Mouse (Mus musculus) stomach, embryonic 16.5 days (tissue): ENCODE data around the gene Klf13. TPM values are rescaled to one million over a fixed set of nuclear protein-coding genes. Genes with fewer than 3 reads are reported as not detected.

Experiments
- ATAC-seq: fragments of 200-750 bp; cut with Nextera tagmentation; 2 replicates; pipeline ENCODE4 v1.8.0; 2017; ENCODE audit warnings: moderate number of reproducible peaks, moderate TSS enrichment; ENCODE audit not compliant: insufficient read depth, low FRiP score
- H3K27ac ChIP-seq: fragments of 300-500 bp; sonication (generic); 2 replicates; pipeline ENCODE4 v1.5.1; 2014; ENCODE audit warnings: low read length
- H3K27me3 ChIP-seq: fragments of 300-500 bp; sonication (generic); 2 replicates; pipeline ENCODE4 v1.6.1; 2014; ENCODE audit warnings: low read length, control low read depth, mixed read lengths; ENCODE audit not compliant: control insufficient read depth, insufficient read depth
- H3K36me3 ChIP-seq: fragments of 300-500 bp; sonication (generic); 2 replicates; pipeline ENCODE4 v1.6.1; 2014; ENCODE audit warnings: low read length; ENCODE audit not compliant: control insufficient read depth, insufficient read depth
- H3K4me1 ChIP-seq: fragments of 300-500 bp; sonication (generic); 2 replicates; pipeline ENCODE4 v1.6.1; 2014; ENCODE audit warnings: low read length, control low read depth, mixed read lengths; ENCODE audit not compliant: control insufficient read depth, insufficient read depth
- H3K4me2 ChIP-seq: fragments of 300-500 bp; sonication (generic); 2 replicates; pipeline ENCODE4 v1.6.1; 2014; ENCODE audit warnings: low read depth, low read length, mixed read lengths
- H3K4me3 ChIP-seq: fragments of 300-500 bp; sonication (generic); replicated peaks from 2 replicates; pipeline ENCODE4 v1.5.1; 2014; ENCODE audit warnings: mild to moderate bottlenecking, low read length
- H3K9ac ChIP-seq: fragments of 300-500 bp; sonication (generic); 2 replicates; pipeline ENCODE4 v1.6.1; 2014; ENCODE audit warnings: low read length
- H3K9me3 ChIP-seq: fragments of 300-500 bp; sonication (generic); replicated peaks from 2 replicates; pipeline ENCODE4 v1.6.1; 2016; ENCODE audit warnings: low read length, control low read depth; ENCODE audit not compliant: control insufficient read depth
- WGBS: fragments of 180-500 bp; shearing (Covaris S2); extraction: QIAGEN DNeasy Blood & Tissue Kit; methylation state at CpG from one replicate; pipeline ENCODE4 v1.1.7; 2014; 5-methylcytosine and 5-hydroxymethylcytosine counted together
- polyA plus RNA-seq: library from polyadenylated mRNA; unstranded; fragments of >200 nt; fragmentation: Nextera tagmentation; extraction: Ambion mirVana; gene quantifications from 2 replicates; pipeline ENCODE4 v1.2.1, GENCODE M21; 2015

Klf13 gene
- polyA plus RNA-seq, 1 experiment from 2014 or later = 30.8 TPM

GRCm38 (mm10) chr7:63873880-63874279, 64.8 kb downstream of the Klf13 start:
- no peaks in the 10 kb centered on the region for H3K4me1 ChIP-seq
- no peaks in the 10 kb centered on the region for H3K36me3 ChIP-seq
- H3K9me3 ChIP-seq = no peaks in the 10 kb centered on the region
- no peak overlapping the region for H3K9ac ChIP-seq
- 42% methylated on average over 12 of the region's 12 CpGs for WGBS
- H3K4me2 ChIP-seq = no peak overlapping the region
- no peak overlapping the region for H3K4me3 ChIP-seq
- no peak overlapping the region for H3K27ac ChIP-seq
- ATAC-seq = 0 out of 2 replicates have a peak, but pooled peaks have one; percentile 47
- no peaks in the 10 kb centered on the region for H3K27me3 ChIP-seq

- Histone ChIP-seq H3K27ac (no peak overlapping the region), H3K4me3 (no peak overlapping the region), H3K27me3 (no peaks in the 10 kb centered on the region), H3K36me3 (no peaks in the 10 kb centered on the region), H3K9ac (no peak overlapping the region), H3K4me2 (no peak overlapping the region), H3K4me1 (no peaks in the 10 kb centered on the region), H3K9me3 (no peaks in the 10 kb centered on the region)
- ATAC-seq = no peak
- WGBS = 66% methylated on average over 6 of the region's 6 CpGs
Observed at GRCm38 (mm10) chr7:63871698-63872097, 67.0 kb downstream of the Klf13 start.

- Histone ChIP-seq H3K4me2 (no peak overlapping the region), H3K4me3 (no peak overlapping the region), H3K27me3 (no peaks in the 10 kb centered on the region), H3K27ac (no peak overlapping the region), H3K36me3 (no peaks in the 10 kb centered on the region), H3K9ac (no peak overlapping the region), H3K9me3 (no peaks in the 10 kb centered on the region), H3K4me1 (no peaks in the 10 kb centered on the region)
- 49% methylated on average over 6 of the region's 6 CpGs for WGBS
- no peak for ATAC-seq
Observed at GRCm38 (mm10) chr7:63868356-63868918, 70.3 kb downstream of the Klf13 start.

GRCm38 (mm10) chr7:63865911-63866310, 72.8 kb downstream of the Klf13 start:
- no peaks in the 10 kb centered on the region for H3K4me1 ChIP-seq
- 85% methylated on average over 4 of the region's 4 CpGs for WGBS
- no peak overlapping the region for H3K4me3 ChIP-seq

GRCm38 (mm10) chr7:63863046-63863445, 75.7 kb downstream of the Klf13 start:
- Histone ChIP-seq H3K4me3 (no peak overlapping the region), H3K4me1 (no peaks in the 10 kb centered on the region), H3K4me2 (no peak overlapping the region), H3K27me3 (no peaks in the 10 kb centered on the region), H3K36me3 (no peaks in the 10 kb centered on the region), H3K9me3 (no peaks in the 10 kb centered on the region), H3K9ac (no peak overlapping the region), H3K27ac (no peak overlapping the region)
- WGBS = 77% methylated on average over 1 of the region's 1 CpGs
- no peak; the same call in 1 of the 2 replicates for ATAC-seq

More at GRCm38 (mm10) chr7:63865911-63866310, 72.8 kb downstream of the Klf13 start:
- Histone ChIP-seq H3K27ac (no peak overlapping the region), H3K9me3 (no peaks in the 10 kb centered on the region), H3K36me3 (no peaks in the 10 kb centered on the region), H3K9ac (no peak overlapping the region), H3K4me2 (no peak overlapping the region), H3K27me3 (no peaks in the 10 kb centered on the region)
- no peak for ATAC-seq

GRCm38 (mm10) chr7:63861123-63861522, 77.6 kb downstream of the Klf13 start:
- no peaks in the 10 kb centered on the region for H3K9me3 ChIP-seq
- no peak overlapping the region for H3K4me2 ChIP-seq
- H3K36me3 ChIP-seq = no peaks in the 10 kb centered on the region
- H3K27me3 ChIP-seq = no peaks in the 10 kb centered on the region
- no peak overlapping the region for H3K4me3 ChIP-seq
- ATAC-seq = no peak
- WGBS = 82% methylated on average over 6 of the region's 6 CpGs
- no peaks in the 10 kb centered on the region for H3K4me1 ChIP-seq
- H3K27ac ChIP-seq = no peak overlapping the region
- no peak overlapping the region for H3K9ac ChIP-seq

- Histone ChIP-seq H3K4me2 (peak overlapping the region; percentile 70), H3K9ac (peak overlapping the region; percentile 59)
- 2% methylated on average over 22 of the region's 22 CpGs for WGBS
Observed at GRCm38 (mm10) chr7:63858571-63859152, 80.1 kb downstream of the Klf13 start.

GRCm38 (mm10) chr7:63857771-63858417, 80.8 kb downstream of the Klf13 start:
- no peak overlapping the region for H3K4me2 ChIP-seq
- no peak for ATAC-seq
- no peak overlapping the region for H3K9ac ChIP-seq
- no peaks in the 10 kb centered on the region for H3K4me1 ChIP-seq
- H3K27me3 ChIP-seq = no peaks in the 10 kb centered on the region
- WGBS = 82% methylated on average over 17 of the region's 17 CpGs
- H3K27ac ChIP-seq = no peak overlapping the region
- H3K9me3 ChIP-seq = no peaks in the 10 kb centered on the region
- no peak overlapping the region for H3K4me3 ChIP-seq
- H3K36me3 ChIP-seq = no peaks in the 10 kb centered on the region

More at GRCm38 (mm10) chr7:63858571-63859152, 80.1 kb downstream of the Klf13 start:
- Histone ChIP-seq H3K27me3 (no peaks in the 10 kb centered on the region), H3K27ac (no peak overlapping the region), H3K36me3 (no peaks in the 10 kb centered on the region), H3K4me3 (peak overlapping the region; percentile 44), H3K9me3 (no peaks in the 10 kb centered on the region), H3K4me1 (no peaks in the 10 kb centered on the region)
- peak; percentile 71; the same call in 1 of the 2 replicates for ATAC-seq

- H3K9me3 ChIP-seq = no peaks in the 10 kb centered on the region
- H3K4me2 ChIP-seq = no peak overlapping the region
- WGBS = 65% methylated on average over 4 of the region's 4 CpGs
- no peak overlapping the region for H3K4me3 ChIP-seq
- H3K36me3 ChIP-seq = no peaks in the 10 kb centered on the region
- no peak for ATAC-seq
- H3K27me3 ChIP-seq = no peaks in the 10 kb centered on the region
- no peak overlapping the region for H3K9ac ChIP-seq
- no peaks in the 10 kb centered on the region for H3K4me1 ChIP-seq
- H3K27ac ChIP-seq = no peak overlapping the region
Observed at GRCm38 (mm10) chr7:63855283-63855682, 83.4 kb downstream of the Klf13 start.
